Mouse (Mus musculus) C2C12 (cell line): ENCODE results near the gene Onecut1. TPM values are rescaled to one million over a fixed set of nuclear protein-coding genes. Genes with fewer than 3 reads are reported as not detected.

Source experiments
- H3K27me3 ChIP-seq: one replicate; pipeline ENCODE4 v1.6.1; 2011; ENCODE audit not compliant: control insufficient read depth, insufficient read depth, insufficient read length
- H3K36me3 ChIP-seq: one replicate; pipeline ENCODE4 v1.6.1; 2011; ENCODE audit not compliant: control insufficient read depth, insufficient read depth
- H3K4me3 ChIP-seq: one replicate; pipeline ENCODE4 v1.5.1; 2011; ENCODE audit warnings: mild to moderate bottlenecking, control low read depth; ENCODE audit not compliant: poor library complexity, insufficient read depth, severe bottlenecking
- H3K79me2 ChIP-seq: one replicate; pipeline ENCODE4 v1.6.1; 2011; ENCODE audit not compliant: control insufficient read depth, insufficient read depth
- H3K79me3 ChIP-seq: one replicate; pipeline ENCODE4 v1.6.1; 2011; ENCODE audit warnings: low read depth, control low read depth
- H3ac ChIP-seq: one replicate; pipeline ENCODE3; 2011; ENCODE audit warnings: low read depth; ENCODE audit not compliant: control insufficient read depth, insufficient read length
- CEBPB ChIP-seq: IDR thresholded peaks from one replicate; pipeline ENCODE4 v1.6.1; 2011; ENCODE audit warnings: low read depth, mild to moderate bottlenecking, control low read depth, moderate library complexity
- CTCF ChIP-seq: IDR thresholded peaks from one replicate; pipeline ENCODE4 v1.5.1; 2011; ENCODE audit not compliant: control insufficient read depth, insufficient read depth, insufficient read length
- FOSL1 ChIP-seq: IDR thresholded peaks from one replicate; pipeline ENCODE4 v1.8.0; 2011; ENCODE audit warnings: mild to moderate bottlenecking, low read length; ENCODE audit not compliant: poor library complexity, insufficient read depth, severe bottlenecking
- MAX ChIP-seq: IDR thresholded peaks from one replicate; pipeline ENCODE4 v1.6.1; 2011; ENCODE audit warnings: mild to moderate bottlenecking, control low read depth
- MYOD1 ChIP-seq: IDR thresholded peaks from one replicate; pipeline ENCODE4 v1.6.1; 2011; ENCODE audit warnings: low read depth; ENCODE audit not compliant: control insufficient read depth, insufficient read length
- MYOG ChIP-seq: IDR thresholded peaks from one replicate; pipeline ENCODE4 v1.6.1; 2011; ENCODE audit not compliant: control insufficient read depth, insufficient read length; ENCODE audit errors: extremely low read depth
- USF1 ChIP-seq: IDR thresholded peaks from one replicate; pipeline ENCODE4 v1.6.1; 2011; ENCODE audit warnings: low read depth, mild to moderate bottlenecking, control low read depth, moderate library complexity
- polyA plus RNA-seq: library from polyadenylated mRNA; unstranded; fragments of >200 nt; fragmentation: generic; extraction: Trizol; gene quantifications from one replicate; pipeline ENCODE4 v1.2.1, GENCODE M21; 2012; ENCODE audit warnings: missing spikeins

Onecut1 gene
- polyA plus RNA-seq, 1 experiment = 0.01 TPM

GRCm38 (mm10) chr9:74930653-74931052 lies 68.9 kb downstream of the Onecut1 start:
- Histone ChIP-seq H3K79me2 (no peaks in the 10 kb centered on the region), H3ac (no peak overlapping the region), H3K79me3 (no peaks in the 10 kb centered on the region), H3K36me3 (no peaks in the 10 kb centered on the region), H3K27me3 (peaks cover 3% of the 10 kb centered on the region), H3K4me3 (no peak overlapping the region)
- no peak for TF ChIP-seq MAX
- TF ChIP-seq FOSL1 = no peak
- no peak for TF ChIP-seq CEBPB
- TF ChIP-seq MYOD1 = no peak
- TF ChIP-seq CTCF = no peak
- TF ChIP-seq MYOG = no peak
- no peak for TF ChIP-seq USF1

- Histone ChIP-seq H3K79me2 (no peaks in the 10 kb centered on the region), H3ac (no peak overlapping the region), H3K4me3 (no peak overlapping the region), H3K27me3 (peaks cover 3% of the 10 kb centered on the region), H3K36me3 (no peaks in the 10 kb centered on the region), H3K79me3 (no peaks in the 10 kb centered on the region)
- TF ChIP-seq CEBPB = no peak
- TF ChIP-seq USF1 = no peak
- TF ChIP-seq CTCF = no peak
- TF ChIP-seq FOSL1 = no peak
- TF ChIP-seq MYOG = no peak
- no peak for TF ChIP-seq MAX
- no peak for TF ChIP-seq MYOD1
These were observed 73.6 kb downstream of the Onecut1 start for GRCm38 (mm10) chr9:74935289-74935688.

GRCm38 (mm10) chr9:74937761-74938160 lies 76.0 kb downstream of the Onecut1 start:
- no peak overlapping the region for H3K4me3 ChIP-seq
- no peaks in the 10 kb centered on the region for H3K79me3 ChIP-seq
- TF ChIP-seq MYOD1 = no peak
- no peak for TF ChIP-seq USF1
- no peak for TF ChIP-seq MAX
- no peak for TF ChIP-seq FOSL1
- no peak for TF ChIP-seq CTCF
- no peak for TF ChIP-seq CEBPB
- TF ChIP-seq MYOG = no peak
- H3ac ChIP-seq = no peak overlapping the region
- H3K79me2 ChIP-seq = no peaks in the 10 kb centered on the region
- peaks cover 1% of the 10 kb centered on the region for H3K27me3 ChIP-seq
- no peaks in the 10 kb centered on the region for H3K36me3 ChIP-seq

DNA sequence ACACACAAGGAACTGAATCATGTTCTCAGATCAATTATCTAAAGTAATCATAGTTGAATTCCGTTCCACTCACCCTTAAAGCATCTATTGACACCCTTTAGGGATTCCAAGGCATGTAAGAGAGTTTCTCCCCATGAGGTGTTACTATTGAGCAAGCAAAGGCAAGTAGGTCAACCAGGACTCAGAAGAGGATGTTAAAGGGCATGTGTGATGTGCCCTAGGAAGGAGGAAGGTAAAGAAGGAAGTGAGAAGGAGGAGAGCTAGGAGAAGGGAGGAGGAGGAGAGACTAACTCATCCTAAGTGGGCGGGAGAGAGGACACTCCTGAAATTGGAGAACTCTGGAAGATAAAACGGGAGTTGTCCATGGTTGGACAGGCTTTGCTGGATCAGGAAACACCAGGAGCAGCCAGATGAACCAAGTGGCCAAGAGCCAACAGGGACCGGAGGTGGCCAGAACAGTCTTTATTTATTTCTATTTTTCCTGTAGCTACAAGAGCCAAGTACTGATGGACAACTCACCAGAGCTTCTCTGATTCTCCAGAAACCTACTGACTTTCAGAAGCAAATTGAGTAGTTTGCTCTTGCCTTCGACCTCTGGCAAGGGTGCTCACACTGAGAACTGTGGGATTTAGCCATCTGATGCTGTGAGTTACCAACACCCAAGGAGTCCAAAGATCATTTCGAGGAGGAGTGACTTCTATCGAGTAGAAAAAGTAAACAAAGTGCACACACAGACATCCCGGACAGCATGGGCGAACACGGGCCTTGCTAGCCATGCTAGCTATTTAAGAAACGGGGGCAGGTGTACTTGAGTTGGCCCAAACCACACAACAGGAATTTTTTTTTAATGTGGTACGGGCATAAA lies 77.2 kb downstream of the Onecut1 start:
- TF ChIP-seq MYOG = no peak
- TF ChIP-seq CTCF = no peak
- TF ChIP-seq USF1 = no peak
- TF ChIP-seq FOSL1 = no peak
- no peak for TF ChIP-seq MAX
- no peak for TF ChIP-seq MYOD1
- TF ChIP-seq CEBPB = no peak
- no peaks in the 10 kb centered on the region for H3K79me2 ChIP-seq
- H3K27me3 ChIP-seq = no peaks in the 10 kb centered on the region
- no peaks in the 10 kb centered on the region for H3K36me3 ChIP-seq
- H3ac ChIP-seq = no peak overlapping the region
- no peaks in the 10 kb centered on the region for H3K79me3 ChIP-seq
- H3K4me3 ChIP-seq = no peak overlapping the region

Other genes with a start within 250 kb of the Onecut1 start
- 1.1 TPM for gene Fam214a, start 91.0 kb downstream of the Onecut1 start, polyA plus RNA-seq
- 232 TPM for gene Arpp19, start 175.7 kb downstream of the Onecut1 start, polyA plus RNA-seq
- 30.2 TPM for gene Myo5a, start 209.1 kb downstream of the Onecut1 start, polyA plus RNA-seq